Mouse (Mus musculus) embryonic fibroblast, embryonic 13.5 days (primary cell): ENCODE measurements around the gene Ppp1cc. TPM values are rescaled to one million over a fixed set of nuclear protein-coding genes. Genes with fewer than 3 reads are reported as not detected.
"Not testable (repeated sequence)": the region's sequence is repeated elsewhere in the genome, so short reads cannot be mapped to it uniquely, and the experiment has no call there.

ENCODE experiments used
- H3K27ac ChIP-seq: 2 replicates; pipeline ENCODE4 v1.5.1; 2012; ENCODE audit warnings: low read length, control low read depth, inconsistent platforms; ENCODE audit not compliant: insufficient read depth
- H3K4me1 ChIP-seq: 2 replicates; pipeline ENCODE4 v1.6.1; 2011; ENCODE audit warnings: low read length; ENCODE audit not compliant: control insufficient read depth, insufficient read depth
- H3K4me3 ChIP-seq: 2 replicates; pipeline ENCODE4 v1.5.1; 2011; ENCODE audit warnings: mild to moderate bottlenecking, control low read depth, low read length; ENCODE audit not compliant: insufficient read depth
- CTCF ChIP-seq: IDR thresholded peaks from 2 replicates; pipeline ENCODE4 v1.5.1; 2011; ENCODE audit warnings: mild to moderate bottlenecking, control low read depth, low read length, moderate library complexity, borderline replicate concordance; ENCODE audit not compliant: insufficient read depth
- POLR2A ChIP-seq: IDR thresholded peaks from 2 replicates; pipeline ENCODE4 v1.6.1; 2011; ENCODE audit warnings: low read depth, mild to moderate bottlenecking, control low read depth, low read length, moderate library complexity
- polyA plus RNA-seq: library from polyadenylated mRNA; stranded (reverse); fragments of >200 nt; gene quantifications from 2 replicates; pipeline ENCODE4 v1.2.4, GENCODE M21; 2011; ENCODE audit warnings: low read depth; ENCODE audit not compliant: missing spikeins, insufficient read length

Gene Ppp1cc
- polyA plus RNA-seq, 1 experiment, result 241 TPM

DNA sequence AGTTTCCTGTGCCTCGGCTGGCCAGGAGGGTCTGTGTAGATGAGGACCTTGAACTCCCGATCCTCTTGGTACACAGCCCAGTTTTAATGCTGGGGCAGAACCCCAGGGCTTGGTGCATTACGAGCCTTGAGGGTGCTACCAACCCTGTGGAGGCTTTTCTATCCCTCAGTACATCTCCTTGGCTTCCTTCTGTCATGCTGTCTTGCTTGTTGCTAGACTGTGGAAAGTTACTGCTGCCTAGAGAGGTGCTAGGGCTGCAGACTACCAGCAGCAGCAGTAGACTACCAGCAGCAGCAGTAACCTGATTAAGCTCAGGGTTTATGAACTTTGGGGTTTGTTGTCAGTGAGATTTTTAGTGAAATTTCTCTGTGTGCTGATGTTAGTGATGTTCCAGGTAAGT is 5.9 kb downstream of the Ppp1cc start:
- Histone ChIP-seq H3K4me1 (peaks cover 59% of the 10 kb centered on the region), H3K27ac (0 out of 2 replicates have a peak overlapping the region, but pooled peaks have one; percentile 3), H3K4me3 (no peak overlapping the region)
- TF ChIP-seq POLR2A, result no peak
- TF ChIP-seq CTCF, result no peak

DNA sequence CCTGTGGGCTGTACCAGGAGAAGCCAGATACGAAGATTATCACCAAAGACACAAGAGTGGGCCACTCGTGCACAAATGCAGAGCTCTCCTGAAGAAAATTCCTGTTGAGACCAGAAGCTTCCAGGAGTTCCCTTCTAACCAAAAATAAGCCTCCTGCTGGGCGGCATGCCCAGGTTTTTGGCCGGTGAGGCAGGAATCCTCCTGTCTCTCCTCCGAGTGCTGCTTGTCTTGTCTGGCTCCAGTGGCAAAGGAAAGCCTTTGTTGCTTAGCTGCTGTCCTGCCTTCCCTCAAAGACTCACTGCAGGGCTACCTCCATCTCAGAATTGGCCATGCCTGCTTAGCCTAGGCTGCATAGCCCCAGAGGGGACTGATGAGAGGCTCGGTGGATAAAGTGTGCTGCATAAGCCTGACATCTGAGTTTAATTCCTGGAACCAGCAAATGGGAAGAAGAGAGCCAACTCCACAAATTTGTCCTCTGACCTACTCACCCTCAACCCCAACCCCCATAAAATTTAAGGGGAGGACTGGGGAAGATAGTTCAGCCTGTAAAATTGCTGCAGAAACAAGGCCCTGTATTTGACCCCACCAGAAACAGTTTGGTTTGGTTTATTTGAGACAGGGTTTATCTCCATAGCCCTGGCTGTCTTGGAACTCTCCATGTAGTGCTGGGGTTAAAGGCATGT is 7.3 kb downstream of the Ppp1cc start:
- H3K4me3 ChIP-seq, result no peak overlapping the region
- peak overlapping the region; percentile 93 for H3K27ac ChIP-seq
- H3K4me1 ChIP-seq, result peaks cover 56% of the 10 kb centered on the region
- TF ChIP-seq POLR2A (no peak), CTCF (no peak)

DNA sequence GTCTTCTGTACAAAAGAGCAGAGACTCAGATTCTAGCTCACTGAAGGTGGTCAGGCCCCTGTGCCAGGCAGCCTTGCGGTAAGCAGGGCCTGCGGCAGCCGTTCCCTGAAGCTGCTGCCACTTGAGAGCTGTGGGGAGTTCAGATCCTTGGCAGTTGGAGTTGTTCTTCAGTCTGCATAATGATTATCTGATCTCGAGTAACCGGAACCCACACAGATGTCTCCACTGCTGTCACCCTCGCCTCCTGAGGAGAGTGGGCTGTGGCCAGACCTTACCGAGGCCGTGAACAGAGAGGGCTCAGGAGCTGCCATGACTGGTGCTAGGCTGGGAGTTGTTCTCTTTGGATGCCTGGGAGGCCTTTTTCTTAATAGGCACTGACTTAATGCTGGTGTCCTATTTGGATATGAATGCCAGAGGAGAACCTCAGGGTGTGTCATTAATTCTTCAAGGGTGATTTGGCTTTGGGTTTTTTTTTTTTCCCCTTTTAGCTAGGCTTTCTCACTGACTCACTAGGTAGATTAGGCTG is 8.6 kb downstream of the Ppp1cc start:
- Histone ChIP-seq H3K4me3 (no peak overlapping the region), H3K4me1 (peaks cover 52% of the 10 kb centered on the region), H3K27ac (peak overlapping the region; percentile 93)
- TF ChIP-seq CTCF, result no peak
- 0 out of 2 replicates have a peak, but pooled peaks have one; percentile 22 for TF ChIP-seq POLR2A

DNA sequence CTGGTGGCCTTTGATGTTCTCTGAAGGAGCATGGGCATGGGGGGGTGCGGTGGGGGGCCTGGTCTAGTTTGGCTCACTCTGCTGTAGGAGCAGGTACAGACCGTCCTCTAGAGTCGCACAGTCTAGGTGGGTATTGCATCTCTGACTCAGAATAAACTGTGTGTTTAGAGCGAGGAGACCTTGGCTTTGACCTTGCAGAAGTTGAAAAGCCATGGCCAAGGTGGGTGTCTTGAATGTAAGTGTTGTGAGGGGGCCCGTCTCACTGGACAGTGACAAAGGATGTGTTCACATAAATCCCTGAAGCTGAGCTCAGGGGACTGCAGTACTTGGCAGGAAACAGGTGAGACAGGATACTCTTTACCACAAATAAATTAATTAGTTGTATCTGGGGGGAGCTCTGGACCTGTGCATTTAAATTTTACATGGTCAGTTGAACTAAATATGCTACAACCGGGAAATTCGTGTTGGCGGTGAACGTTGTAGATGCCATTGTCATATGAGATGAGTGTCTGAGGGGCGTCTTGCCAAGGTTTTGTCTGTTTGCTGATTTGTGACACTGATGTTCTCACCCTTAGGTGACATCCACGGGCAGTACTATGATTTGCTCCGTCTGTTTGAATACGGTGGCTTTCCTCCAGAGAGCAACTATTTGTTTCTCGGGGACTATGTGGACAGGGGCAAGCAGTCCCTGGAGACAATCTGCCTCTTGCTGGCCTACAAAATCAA is 10.4 kb downstream of the Ppp1cc start:
- TF ChIP-seq CTCF (no peak), POLR2A (no peak)
- Histone ChIP-seq H3K4me3 (no peak overlapping the region), H3K27ac (no peak overlapping the region), H3K4me1 (peaks cover 36% of the 10 kb centered on the region)

DNA sequence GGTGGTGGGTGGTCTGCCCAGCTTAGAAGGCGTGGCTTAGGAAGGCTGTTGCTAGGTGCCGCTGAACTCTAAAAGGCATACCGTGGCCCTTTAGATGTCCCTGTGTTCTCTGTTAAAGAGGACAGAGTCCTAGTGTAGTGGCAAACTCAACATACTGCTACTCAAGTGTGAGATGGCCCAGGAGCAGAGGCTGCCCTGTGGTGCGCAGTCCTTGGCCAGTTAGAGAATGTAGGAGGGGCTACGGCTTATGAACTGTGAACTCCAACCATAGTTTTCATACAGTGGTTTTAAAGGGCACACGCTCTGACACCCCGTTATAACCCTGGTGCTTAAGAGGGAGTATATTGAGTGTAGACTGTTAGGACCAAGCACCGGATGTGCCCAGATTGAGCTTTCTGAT is 13.0 kb downstream of the Ppp1cc start:
- H3K27ac ChIP-seq, result no peak overlapping the region
- H3K4me3 ChIP-seq, result no peak overlapping the region
- H3K4me1 ChIP-seq, result peaks cover 13% of the 10 kb centered on the region
- TF ChIP-seq CTCF, result no peak

DNA sequence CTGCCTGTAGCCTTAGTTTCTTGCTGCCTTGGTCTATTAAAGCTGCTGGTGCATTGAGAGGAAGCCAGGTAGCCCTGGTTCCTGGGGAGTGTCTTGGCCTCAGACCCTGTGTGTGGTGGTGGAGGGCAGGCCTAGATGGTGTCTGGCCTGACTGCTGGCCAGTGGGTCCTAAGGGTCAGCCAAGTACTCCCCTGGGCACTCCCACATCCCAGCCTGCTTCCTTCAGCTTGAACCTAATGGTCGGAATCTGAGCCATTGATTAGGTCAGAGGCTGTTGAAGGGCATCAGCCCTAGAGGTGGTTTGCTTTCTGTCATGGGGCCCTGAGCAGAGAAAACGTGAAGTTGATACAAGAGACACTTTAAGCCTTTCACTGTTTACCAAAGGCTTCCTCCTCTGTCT is 17.3 kb downstream of the Ppp1cc start:
- Histone ChIP-seq H3K4me3 (no peak overlapping the region), H3K27ac (no peak overlapping the region), H3K4me1 (no peaks in the 10 kb centered on the region)
- no peak for TF ChIP-seq CTCF
- no peak for TF ChIP-seq POLR2A

DNA sequence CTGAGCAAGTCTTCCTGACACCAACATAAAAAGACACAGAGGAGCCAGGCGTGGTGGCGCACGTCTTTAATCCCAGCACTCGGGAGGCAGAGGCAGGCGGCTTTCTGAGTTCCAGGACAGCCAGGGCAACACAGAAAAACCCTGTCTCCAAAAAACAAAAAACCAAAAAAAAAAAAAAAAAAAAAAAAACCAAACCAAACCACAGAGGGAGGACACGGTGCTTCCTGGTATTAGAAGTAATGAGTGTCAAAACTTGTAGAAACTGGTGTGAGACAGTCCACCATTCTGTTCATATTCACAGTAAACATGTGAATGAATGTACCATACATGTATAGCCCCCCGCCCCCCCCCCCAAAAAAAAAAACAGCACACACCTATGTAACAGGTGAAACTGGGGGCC is 17.9 kb downstream of the Ppp1cc start:
- TF ChIP-seq CTCF (no peak), POLR2A (no peak)
- no peaks in the 10 kb centered on the region for H3K4me1 ChIP-seq
- H3K4me3 ChIP-seq, result no peak overlapping the region
- H3K27ac ChIP-seq, result no peak overlapping the region

DNA sequence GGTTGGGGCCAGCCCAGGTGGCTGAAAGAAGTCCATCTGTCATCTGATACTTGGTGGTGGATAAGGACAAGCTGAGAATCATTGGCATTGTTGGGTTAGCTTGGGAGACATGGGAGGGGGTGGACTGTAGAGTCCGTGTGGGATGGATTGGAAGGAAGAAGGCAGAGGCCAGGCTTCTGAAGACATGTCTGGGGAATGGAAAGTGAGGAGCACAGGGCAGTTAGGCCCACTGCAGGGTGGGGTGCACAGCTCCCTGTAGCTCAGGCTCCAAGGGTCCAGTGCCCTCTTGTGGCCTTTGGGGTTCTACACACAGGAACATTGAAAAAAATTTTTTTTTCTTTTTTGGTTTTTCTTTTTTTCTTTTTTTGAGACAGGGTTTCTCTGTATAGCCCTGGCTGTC is 18.3 kb downstream of the Ppp1cc start:
- TF ChIP-seq CTCF (peak; percentile 76), POLR2A (no peak)
- no peak overlapping the region for H3K4me3 ChIP-seq
- no peaks in the 10 kb centered on the region for H3K4me1 ChIP-seq
- H3K27ac ChIP-seq, result no peak overlapping the region

DNA sequence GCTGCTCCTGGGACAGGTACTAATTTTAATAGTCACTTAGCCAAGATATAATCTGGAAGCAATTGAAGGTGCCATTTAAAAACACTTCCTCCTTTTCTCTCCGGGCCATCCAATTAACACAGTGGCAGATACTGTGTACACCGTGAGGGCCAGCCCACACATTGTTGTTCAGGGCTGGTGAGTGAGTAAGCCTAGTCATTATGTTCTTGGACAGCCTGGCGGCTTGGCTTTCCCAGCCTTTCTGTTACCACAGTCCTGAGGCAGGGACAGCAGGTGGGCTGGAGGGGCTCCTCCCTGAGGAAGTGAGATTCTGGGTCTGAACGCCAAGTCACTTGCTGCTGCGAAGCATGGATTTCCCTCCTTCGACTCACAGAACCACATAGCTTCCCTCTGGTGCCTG is 21.6 kb downstream of the Ppp1cc start:
- no peaks in the 10 kb centered on the region for H3K4me1 ChIP-seq
- H3K4me3 ChIP-seq, result no peak overlapping the region
- TF ChIP-seq CTCF (no peak), POLR2A (no peak)
- no peak overlapping the region for H3K27ac ChIP-seq

DNA sequence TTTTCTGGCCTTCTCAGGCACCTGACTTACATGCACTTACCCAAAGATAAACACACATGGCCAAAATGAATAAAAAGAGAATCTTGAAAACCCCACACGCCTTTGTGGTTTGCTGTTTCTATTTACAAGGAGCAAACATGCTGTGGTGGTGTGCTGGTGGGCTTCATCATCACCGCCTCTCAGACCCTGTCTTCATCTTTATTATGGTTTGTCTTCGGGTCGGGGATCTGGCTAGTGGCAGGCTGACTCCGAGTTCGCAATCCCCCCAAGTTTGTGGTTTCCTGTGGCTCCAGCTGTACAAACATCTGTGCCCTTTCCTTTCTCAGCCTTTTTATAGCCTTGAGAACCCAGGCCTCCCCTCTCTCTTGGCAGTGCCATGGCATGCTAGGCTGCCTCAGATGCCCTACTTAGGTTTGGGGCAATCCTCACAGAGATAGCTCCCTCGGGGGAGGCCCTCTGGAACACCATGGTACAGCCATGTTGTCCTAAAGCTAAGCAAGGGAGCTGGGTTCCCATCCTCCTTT is 26.3 kb downstream of the Ppp1cc start:
- Histone ChIP-seq H3K4me1 (no peaks in the 10 kb centered on the region), H3K27ac (no peak overlapping the region), H3K4me3 (no peak overlapping the region)
- TF ChIP-seq POLR2A (no peak), CTCF (no peak)

DNA sequence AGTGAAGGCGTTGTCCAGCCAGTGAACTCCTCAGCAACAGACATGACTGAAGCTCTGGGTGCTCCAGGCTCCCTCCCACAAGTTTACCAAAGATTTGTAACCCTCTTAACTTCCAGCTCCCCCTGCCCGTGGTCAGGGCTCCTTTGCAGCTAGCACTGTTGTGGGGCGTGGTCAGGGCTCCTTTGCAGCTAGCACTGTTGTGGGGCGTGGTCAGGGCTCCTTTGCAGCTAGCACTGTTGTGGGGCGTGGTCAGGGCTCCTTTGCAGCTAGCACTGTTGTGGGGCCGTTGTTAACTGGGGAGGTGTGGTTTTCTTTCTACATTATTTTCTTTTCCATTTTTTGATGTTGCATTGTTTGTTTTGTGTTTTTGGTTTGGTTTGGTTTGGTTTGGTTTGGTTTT is 26.8 kb downstream of the Ppp1cc start:
- not testable (repeated sequence) for H3K27ac ChIP-seq, H3K4me3 ChIP-seq, H3K4me1 ChIP-seq
